Mouse (Mus musculus): ENCODE data around the gene Duoxa1.

DNA sequence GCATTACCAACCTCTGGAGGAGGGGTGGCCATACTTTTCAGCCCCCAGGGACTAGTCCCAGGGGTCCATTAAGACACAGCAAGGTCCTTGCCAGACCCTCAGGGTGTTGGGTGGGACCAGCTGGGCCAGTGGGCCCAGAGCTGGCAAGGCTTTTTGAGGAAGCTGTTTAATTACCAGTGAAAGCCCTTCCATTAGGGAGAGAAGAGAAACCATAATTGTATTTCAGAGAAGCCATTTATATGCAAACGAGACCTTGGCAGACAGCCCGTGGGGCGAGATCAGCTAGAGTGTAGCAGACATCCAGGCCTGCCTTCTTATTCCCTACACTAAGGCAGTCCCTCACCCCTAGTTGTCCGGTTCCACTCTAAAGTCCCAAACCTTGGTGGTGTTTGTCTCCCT is 38.4 kb upstream of the Duoxa1 start:
- TF ChIP-seq CTCF (IDR thresholded peaks at IDR 0.05; ENCODE audit: extremely low read depth, insufficient read depth, low read length) (no peak), POLR2A (IDR thresholded peaks at IDR 0.05; ENCODE audit: extremely low read depth, insufficient read depth, low read length) (no peak)

All from cortical plate, adult 2 months (tissue).